Mouse (Mus musculus): Measurements from ENCODE around the gene Ano3. TPM values are rescaled to one million over a fixed set of nuclear protein-coding genes. Genes with fewer than 3 reads are reported as not detected.

The Ano3 gene
- polyA plus RNA-seq, 1 experiment from 2014 or later = 0.63 TPM

DNA sequence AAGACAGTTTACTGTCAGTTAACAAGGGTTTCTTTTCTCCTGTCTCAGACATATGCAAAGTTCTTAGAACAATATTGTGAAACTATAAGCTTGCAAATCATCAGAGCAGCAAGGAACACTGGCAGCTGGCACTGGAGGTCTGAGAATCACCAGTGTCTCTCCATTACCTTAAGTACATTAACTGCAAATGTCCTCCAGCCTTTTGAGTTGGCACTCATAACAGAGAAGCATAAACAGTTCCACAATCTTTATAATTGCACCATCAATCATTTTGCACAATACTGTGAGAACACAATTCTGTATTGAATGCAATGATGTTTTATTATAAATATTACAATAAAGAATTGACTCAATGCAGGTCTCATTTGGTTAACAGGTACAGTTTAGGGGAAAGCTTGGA lies 15.0 kb downstream of the Ano3 start:
- ATAC-seq (ENCODE audit: insufficient number of reproducible peaks, low FRiP score) = no peak
- Histone ChIP-seq H3K9me3 (replicated peaks) (no peaks in the 10 kb centered on the region), H3K9ac (no peak overlapping the region), H3K4me3 (no peak overlapping the region), H3K27me3 (replicated peaks) (no peaks in the 10 kb centered on the region), H3K4me1 (replicated peaks) (no peaks in the 10 kb centered on the region), H3K27ac (ENCODE audit: poor library complexity, severe bottlenecking) (no peak overlapping the region), H3K36me3 (no peaks in the 10 kb centered on the region), H3K4me2 (no peak overlapping the region)

DNA sequence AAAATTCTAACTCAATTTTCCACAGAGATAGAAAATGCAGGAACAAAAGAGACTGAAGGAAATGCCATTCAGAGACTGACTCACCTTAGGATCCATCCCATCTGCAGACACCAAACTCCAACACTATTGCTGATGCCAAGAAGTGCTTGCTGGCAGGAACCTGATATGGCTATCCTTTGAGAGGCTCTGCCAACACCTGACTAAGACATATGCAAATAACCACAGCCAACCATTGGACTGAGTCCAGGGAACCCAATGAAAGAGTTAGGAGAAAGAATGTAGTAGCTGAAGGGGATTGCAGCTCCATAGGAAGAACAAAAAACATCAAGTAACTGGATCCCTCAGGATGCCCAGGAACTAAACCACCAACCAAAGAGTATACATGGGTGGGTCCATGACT lies 21.6 kb downstream of the Ano3 start:
- H3K4me2 ChIP-seq = no peak overlapping the region

DNA sequence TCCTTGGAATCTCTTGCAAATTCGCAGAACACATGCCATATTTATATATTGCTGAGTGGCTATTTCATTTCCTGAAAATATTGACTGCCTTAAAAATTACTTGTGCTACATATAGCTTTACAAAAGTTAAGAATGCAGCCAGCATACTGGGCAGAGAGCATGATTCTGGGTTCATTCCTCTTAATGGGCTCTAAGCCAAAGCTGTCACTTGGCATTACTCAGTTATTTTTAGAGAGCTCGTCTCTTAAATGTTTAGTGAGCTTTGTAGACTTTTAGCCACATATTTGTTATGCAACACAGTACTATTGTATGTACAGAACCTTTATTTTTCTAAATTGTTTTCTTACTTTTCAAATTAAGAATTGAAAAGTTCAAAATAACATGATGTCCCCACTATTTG lies 41.2 kb downstream of the Ano3 start:
- H3K27me3 ChIP-seq (replicated peaks) = no peaks in the 10 kb centered on the region
- ATAC-seq (ENCODE audit: insufficient number of reproducible peaks, low FRiP score) = no peak

More for the DNA sequence above, 21.6 kb downstream of the Ano3 start:
- Histone ChIP-seq H3K9ac (no peak overlapping the region), H3K27ac (ENCODE audit: poor library complexity, severe bottlenecking) (no peak overlapping the region), H3K9me3 (replicated peaks) (no peaks in the 10 kb centered on the region), H3K4me3 (no peak overlapping the region), H3K27me3 (replicated peaks) (no peaks in the 10 kb centered on the region), H3K36me3 (no peaks in the 10 kb centered on the region), H3K4me1 (replicated peaks) (no peaks in the 10 kb centered on the region)
- no peak for ATAC-seq (ENCODE audit: insufficient number of reproducible peaks, low FRiP score)

DNA sequence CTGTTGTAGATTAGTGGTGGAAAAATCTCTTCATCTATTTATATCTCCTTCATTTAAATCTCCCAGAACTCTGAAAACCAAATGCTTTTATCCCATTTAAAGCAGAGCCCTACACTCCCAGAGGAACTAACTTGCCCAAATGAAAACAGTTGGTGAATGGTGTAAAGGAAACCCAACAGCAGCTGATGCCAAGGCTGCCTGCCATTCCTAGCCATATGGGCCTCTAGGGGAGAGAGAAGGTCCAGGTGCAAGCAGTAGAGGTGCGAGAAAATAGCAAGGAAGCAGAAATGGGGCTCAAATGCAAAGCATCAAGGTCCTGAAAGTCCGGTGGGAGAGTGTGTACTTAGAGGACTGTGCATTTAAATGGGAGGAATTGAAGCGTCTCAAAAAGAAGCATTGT lies 44.2 kb downstream of the Ano3 start:
- Histone ChIP-seq H3K9ac (no peak overlapping the region), H3K4me3 (no peak overlapping the region), H3K4me1 (replicated peaks) (no peaks in the 10 kb centered on the region), H3K36me3 (no peaks in the 10 kb centered on the region), H3K4me2 (no peak overlapping the region), H3K27me3 (replicated peaks) (no peaks in the 10 kb centered on the region), H3K9me3 (replicated peaks) (no peaks in the 10 kb centered on the region), H3K27ac (ENCODE audit: poor library complexity, severe bottlenecking) (no peak overlapping the region)
- WGBS = 72% methylated on average over 3 of the region's 3 CpGs
- ATAC-seq (ENCODE audit: insufficient number of reproducible peaks, low FRiP score) = no peak

More for the DNA sequence above, 41.2 kb downstream of the Ano3 start:
- Histone ChIP-seq H3K9ac (no peak overlapping the region), H3K36me3 (no peaks in the 10 kb centered on the region), H3K9me3 (replicated peaks) (no peaks in the 10 kb centered on the region), H3K4me3 (no peak overlapping the region), H3K27ac (ENCODE audit: poor library complexity, severe bottlenecking) (no peak overlapping the region), H3K4me2 (no peak overlapping the region), H3K4me1 (replicated peaks) (no peaks in the 10 kb centered on the region)
- WGBS = 46% methylated on average over 2 of the region's 2 CpGs

DNA sequence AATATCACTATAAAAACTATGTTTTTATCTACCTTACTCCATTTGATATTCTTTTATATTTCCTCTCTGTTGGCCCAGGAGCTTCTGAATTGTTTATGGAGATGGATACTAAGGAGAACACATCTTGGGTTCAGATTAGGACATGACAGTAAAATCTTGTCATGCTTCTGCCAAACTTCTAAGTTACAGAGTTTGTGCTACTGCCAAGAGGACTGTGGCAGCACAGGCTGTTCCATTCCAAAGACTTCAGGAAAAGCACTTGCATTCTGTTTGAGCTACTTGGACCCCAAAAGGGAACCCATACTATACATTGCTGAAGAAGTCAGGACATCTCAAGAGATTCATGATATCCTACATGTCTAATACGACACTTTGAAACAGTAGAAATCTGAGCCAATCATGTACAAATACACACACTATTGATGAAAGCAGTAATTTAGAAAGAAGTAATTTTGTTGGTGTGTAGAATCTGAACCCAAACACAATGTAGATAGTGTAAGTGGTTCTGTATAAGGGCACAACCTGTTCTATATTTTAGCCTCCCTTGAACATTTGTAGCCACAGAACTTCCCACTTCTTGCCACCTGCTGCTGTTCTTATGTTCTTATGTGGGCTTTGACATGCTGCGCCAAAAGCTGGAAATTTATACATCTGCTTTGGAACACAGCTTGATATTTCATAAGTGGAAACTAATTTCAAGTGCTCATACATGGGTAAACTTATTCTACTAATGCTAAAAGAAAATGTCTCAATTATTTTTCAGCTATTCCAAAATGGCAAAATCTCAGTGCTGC lies 54.0 kb downstream of the Ano3 start:
- WGBS = 87% methylated on average over 2 of the region's 2 CpGs
- H3K27ac ChIP-seq (ENCODE audit: poor library complexity, severe bottlenecking) = no peak overlapping the region
- ATAC-seq (ENCODE audit: insufficient number of reproducible peaks, low FRiP score) = no peak
- no peaks in the 10 kb centered on the region for H3K27me3 ChIP-seq (replicated peaks)
- no peak overlapping the region for H3K4me2 ChIP-seq
- no peaks in the 10 kb centered on the region for H3K9me3 ChIP-seq (replicated peaks)
- no peaks in the 10 kb centered on the region for H3K36me3 ChIP-seq
- no peaks in the 10 kb centered on the region for H3K4me1 ChIP-seq (replicated peaks)
- no peak overlapping the region for H3K4me3 ChIP-seq
- no peak overlapping the region for H3K9ac ChIP-seq

DNA sequence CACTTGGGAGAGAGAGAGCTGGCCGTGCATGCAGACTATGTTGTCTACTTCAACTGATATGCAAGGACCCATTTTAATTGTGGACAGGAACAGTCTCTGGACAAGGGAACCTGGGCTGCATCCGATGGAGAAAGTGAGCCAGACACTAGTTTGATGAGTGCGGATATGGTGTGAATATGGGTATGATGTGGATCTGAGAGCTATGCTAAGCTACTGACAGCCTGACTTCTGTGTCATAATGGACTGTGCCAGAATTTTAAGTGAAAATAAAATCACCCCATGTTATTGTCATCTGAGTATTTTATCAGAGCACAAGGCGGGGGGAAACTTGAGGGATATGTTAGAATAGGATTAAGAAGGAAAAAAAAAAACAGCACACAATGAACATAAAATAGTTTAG lies 79.1 kb downstream of the Ano3 start:
- Histone ChIP-seq H3K9ac (no peak overlapping the region), H3K4me1 (replicated peaks) (no peaks in the 10 kb centered on the region)
- WGBS = 60% methylated on average over 4 of the region's 4 CpGs

DNA sequence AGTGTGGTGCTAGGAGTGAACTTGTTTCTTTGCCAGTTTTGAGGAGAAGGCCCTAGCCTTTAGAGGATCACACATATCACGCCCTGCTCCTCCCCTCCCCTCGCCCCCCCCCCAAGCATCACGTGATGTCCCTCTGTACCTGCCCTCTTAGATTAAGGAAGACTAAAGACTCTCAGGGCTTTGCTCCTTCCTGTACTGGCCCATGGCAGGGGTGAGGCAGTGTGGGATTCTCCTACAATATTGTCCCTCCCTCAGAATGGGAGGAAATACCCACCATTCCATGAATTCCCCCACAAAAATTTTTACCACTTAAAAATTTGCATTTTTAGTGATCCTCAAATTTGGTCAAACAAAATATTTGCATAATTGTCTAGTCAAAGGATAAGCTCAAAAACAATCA lies 85.1 kb downstream of the Ano3 start:
- H3K4me1 ChIP-seq (replicated peaks) = no peaks in the 10 kb centered on the region
- H3K36me3 ChIP-seq = no peaks in the 10 kb centered on the region
- no peak overlapping the region for H3K27ac ChIP-seq (ENCODE audit: poor library complexity, severe bottlenecking)
- H3K9me3 ChIP-seq (replicated peaks) = no peaks in the 10 kb centered on the region
- no peak for ATAC-seq (ENCODE audit: insufficient number of reproducible peaks, low FRiP score)
- WGBS = 33% methylated on average over 3 of the region's 3 CpGs
- H3K4me2 ChIP-seq = no peak overlapping the region
- H3K27me3 ChIP-seq (replicated peaks) = no peaks in the 10 kb centered on the region
- no peak overlapping the region for H3K4me3 ChIP-seq
- no peak overlapping the region for H3K9ac ChIP-seq

More for the DNA sequence above, 79.1 kb downstream of the Ano3 start:
- no peak overlapping the region for H3K27ac ChIP-seq (ENCODE audit: poor library complexity, severe bottlenecking)
- no peaks in the 10 kb centered on the region for H3K36me3 ChIP-seq
- H3K4me3 ChIP-seq = no peak overlapping the region
- no peak for ATAC-seq (ENCODE audit: insufficient number of reproducible peaks, low FRiP score)
- no peak overlapping the region for H3K4me2 ChIP-seq
- no peaks in the 10 kb centered on the region for H3K9me3 ChIP-seq (replicated peaks)
- no peaks in the 10 kb centered on the region for H3K27me3 ChIP-seq (replicated peaks)

DNA sequence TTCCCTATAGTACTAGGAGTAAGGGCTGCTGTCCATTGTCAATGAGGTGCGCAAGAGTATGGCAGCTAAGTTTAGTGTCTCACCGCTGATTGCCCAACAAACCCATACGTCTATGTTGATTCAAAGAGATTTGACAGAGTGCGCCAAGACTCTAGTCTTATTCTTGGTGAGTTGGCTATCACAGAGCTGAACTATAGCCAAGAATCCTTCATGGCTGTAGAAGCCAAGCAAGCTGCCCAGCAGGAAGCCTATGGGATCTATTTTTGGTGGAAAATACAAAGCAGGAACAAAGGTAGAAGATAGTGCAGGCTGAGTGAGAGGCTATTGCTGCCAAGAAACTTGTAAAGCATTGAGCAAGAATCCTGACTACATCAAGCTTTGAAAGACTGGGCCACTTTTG lies 87.3 kb downstream of the Ano3 start:
- no peak overlapping the region for H3K4me3 ChIP-seq
- WGBS = 82% methylated on average over 4 of the region's 4 CpGs

DNA sequence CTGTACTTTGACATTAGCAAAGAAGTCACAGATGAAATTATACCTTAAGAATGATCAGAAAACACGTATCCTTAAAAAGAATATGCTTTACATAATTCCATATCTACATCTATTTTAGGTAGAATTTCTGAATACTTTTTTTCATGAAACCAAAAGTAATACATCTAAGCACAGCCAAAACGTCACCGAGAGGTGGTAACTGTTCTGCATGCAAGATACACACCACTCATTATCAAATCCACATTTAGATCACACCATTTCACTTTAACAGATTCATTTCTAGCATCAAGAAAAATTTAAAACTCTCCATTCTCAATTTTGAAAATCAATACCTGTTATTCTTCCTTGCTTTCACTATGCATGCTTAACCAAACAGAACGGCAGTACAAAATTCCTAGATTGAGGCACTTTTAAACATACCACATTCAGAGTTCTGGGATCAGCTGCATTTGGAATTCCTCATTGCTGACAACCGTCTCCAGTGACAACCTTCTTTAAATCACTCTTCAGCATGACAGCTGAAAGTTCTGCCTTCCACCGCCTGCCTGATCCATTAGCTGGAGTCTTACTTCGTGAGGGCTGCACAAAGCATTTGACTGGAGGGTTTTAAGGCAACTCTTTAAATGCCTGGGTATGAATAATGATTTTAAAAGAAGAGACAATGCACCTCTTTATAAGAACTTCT lies 111.0 kb downstream of the Ano3 start:
- H3K36me3 ChIP-seq = no peaks in the 10 kb centered on the region
- no peak overlapping the region for H3K4me2 ChIP-seq
- 44% methylated on average over 7 of the region's 7 CpGs for WGBS
- ATAC-seq (ENCODE audit: insufficient number of reproducible peaks, low FRiP score) = no peak
- no peak overlapping the region for H3K4me3 ChIP-seq
- 0 out of 2 replicates have a peak, but pooled peaks cover 3% of the 10 kb centered on the region for H3K4me1 ChIP-seq (replicated peaks)
- no peak overlapping the region for H3K27ac ChIP-seq (ENCODE audit: poor library complexity, severe bottlenecking)
- no peak overlapping the region for H3K9ac ChIP-seq
- no peaks in the 10 kb centered on the region for H3K27me3 ChIP-seq (replicated peaks)
- no peaks in the 10 kb centered on the region for H3K9me3 ChIP-seq (replicated peaks)

More for the DNA sequence above, 87.3 kb downstream of the Ano3 start:
- no peaks in the 10 kb centered on the region for H3K9me3 ChIP-seq (replicated peaks)
- no peak overlapping the region for H3K4me2 ChIP-seq
- no peak overlapping the region for H3K9ac ChIP-seq
- no peak for ATAC-seq (ENCODE audit: insufficient number of reproducible peaks, low FRiP score)
- H3K4me1 ChIP-seq (replicated peaks) = no peaks in the 10 kb centered on the region
- H3K27ac ChIP-seq (ENCODE audit: poor library complexity, severe bottlenecking) = no peak overlapping the region
- H3K27me3 ChIP-seq (replicated peaks) = no peaks in the 10 kb centered on the region
- no peaks in the 10 kb centered on the region for H3K36me3 ChIP-seq

DNA sequence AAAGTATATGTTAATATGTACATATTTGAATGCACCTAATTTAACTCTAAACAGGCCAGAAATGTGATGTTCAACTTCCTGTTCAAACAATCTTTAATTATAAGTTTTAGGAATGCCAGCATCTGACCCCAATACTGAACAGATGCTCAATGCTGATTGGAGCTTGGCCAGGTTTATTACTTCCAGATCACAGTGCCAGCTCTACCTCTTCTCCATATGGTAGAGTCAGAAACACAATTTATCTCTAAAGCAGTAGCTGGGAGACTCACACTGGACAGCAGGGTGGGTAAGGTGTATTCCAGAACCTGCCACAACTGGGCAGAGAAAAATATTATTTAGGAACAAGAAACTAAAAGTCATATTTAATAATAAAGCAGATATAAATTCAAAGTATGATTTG lies 134.5 kb downstream of the Ano3 start:
- ATAC-seq (ENCODE audit: insufficient number of reproducible peaks, low FRiP score) = no peak
- Histone ChIP-seq H3K27ac (ENCODE audit: poor library complexity, severe bottlenecking) (no peak overlapping the region), H3K4me2 (no peak overlapping the region), H3K9ac (no peak overlapping the region), H3K27me3 (replicated peaks) (no peaks in the 10 kb centered on the region), H3K4me3 (no peak overlapping the region), H3K9me3 (replicated peaks) (no peaks in the 10 kb centered on the region), H3K36me3 (no peaks in the 10 kb centered on the region), H3K4me1 (replicated peaks) (no peaks in the 10 kb centered on the region)

DNA sequence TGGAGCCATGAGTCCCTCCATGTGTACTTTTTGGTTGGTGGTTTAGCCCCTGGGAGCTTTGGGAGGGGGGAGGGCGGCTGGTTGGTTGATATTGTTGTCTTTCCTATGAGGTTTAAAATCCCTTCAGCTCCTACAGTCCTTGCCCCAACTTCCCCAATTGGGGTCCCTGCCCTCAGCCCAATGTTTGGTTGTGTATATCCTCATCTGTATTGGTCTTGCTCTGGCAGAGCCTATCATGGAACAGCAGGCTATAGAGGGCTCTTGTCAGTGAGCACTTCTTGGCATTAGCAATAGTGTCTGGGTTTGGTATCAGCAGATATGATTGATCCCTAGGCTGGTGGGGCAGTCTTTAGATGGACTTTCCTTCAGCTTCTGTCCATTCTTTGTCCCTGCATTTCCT lies 135.8 kb downstream of the Ano3 start:
- no peaks in the 10 kb centered on the region for H3K9me3 ChIP-seq (replicated peaks)
- H3K27ac ChIP-seq (ENCODE audit: poor library complexity, severe bottlenecking) = no peak overlapping the region
- H3K4me1 ChIP-seq (replicated peaks) = no peaks in the 10 kb centered on the region
- H3K36me3 ChIP-seq = no peaks in the 10 kb centered on the region
- H3K9ac ChIP-seq = no peak overlapping the region
- H3K4me3 ChIP-seq = no peak overlapping the region
- H3K27me3 ChIP-seq (replicated peaks) = no peaks in the 10 kb centered on the region
- ATAC-seq (ENCODE audit: insufficient number of reproducible peaks, low FRiP score) = no peak
- H3K4me2 ChIP-seq = no peak overlapping the region
- WGBS = 89% methylated on average over 1 of the region's 1 CpGs

All from heart, embryonic 12.5 days (tissue).